Mouse (Mus musculus): ENCODE data around the gene Nt5dc2.

DNA sequence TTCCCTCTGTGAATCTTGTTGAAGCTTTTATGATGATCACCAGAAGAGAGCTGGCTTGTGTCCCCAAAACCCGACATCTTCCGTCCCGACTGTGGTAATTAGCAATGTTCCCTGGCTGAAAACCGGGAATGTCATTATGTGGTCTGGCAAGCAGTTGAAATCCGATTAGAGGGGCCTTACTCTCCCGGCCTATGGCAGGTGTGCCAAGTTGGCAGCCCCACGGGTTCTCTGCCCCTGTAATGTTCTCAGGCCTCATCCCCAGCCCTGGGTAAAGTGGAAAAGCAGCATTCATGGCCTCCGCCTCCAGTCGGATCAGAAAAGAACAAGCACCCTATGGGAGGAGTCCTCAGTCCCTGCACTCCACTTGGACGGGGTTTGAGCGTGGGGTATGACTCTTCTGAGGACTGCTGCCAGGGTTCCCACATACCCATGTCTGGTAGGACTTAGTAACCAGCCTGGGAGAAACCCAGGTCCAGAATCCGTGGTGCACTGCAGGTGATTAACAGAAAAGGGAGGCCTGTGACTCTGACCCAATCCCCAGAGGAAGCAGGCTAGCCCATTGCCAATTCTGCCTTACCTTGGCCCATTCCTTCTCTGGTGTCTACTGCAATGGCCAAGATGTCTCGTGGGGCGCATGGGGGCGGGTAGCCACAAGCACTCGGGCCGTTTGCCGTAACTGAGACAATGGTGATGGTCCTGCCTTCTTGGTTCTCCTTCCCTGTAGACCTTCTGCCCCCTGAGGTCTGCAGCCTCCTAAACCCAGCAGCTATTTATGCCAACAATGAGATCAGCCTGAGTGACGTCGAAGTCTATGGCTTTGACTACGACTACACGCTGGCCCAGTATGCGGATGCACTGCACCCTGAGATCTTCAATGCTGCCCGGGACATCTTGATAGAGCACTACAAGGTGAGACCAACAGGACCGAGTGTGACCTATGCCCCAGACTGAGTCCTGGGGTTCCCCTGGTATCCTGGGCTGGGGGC lies 3.5 kb downstream of the Nt5dc2 start:
- TF ChIP-seq CTCF (IDR thresholded peaks at IDR 0.05; ENCODE audit: low read depth, low read length) (no peak), POLR2A (IDR thresholded peaks at IDR 0.05; ENCODE audit: insufficient read depth, low read length) (no peak)
